Mouse (Mus musculus) kidney, adult 2 months (tissue): ENCODE data around the gene Nfic.

Experiments used
- CTCF ChIP-seq: fragments of 200-500 bp; conservative IDR thresholded peaks from 2 replicates; pipeline ENCODE4 v1.5.1; 2011; ENCODE audit warnings: low read depth, mild to moderate bottlenecking, control low read depth, low read length, moderate library complexity, mixed read lengths; ENCODE audit not compliant: insufficient read depth, insufficient read length
- POLR2A ChIP-seq: fragments of 200-500 bp; IDR thresholded peaks from one replicate; pipeline ENCODE4 v1.6.1; 2011; ENCODE audit warnings: low read depth, low read length, control low read depth

GRCm38 (mm10) chr10:81461673-81462414 lies 6.4 kb upstream of the Nfic start:
- TF ChIP-seq CTCF = no peak
- TF ChIP-seq POLR2A = no peak
